Mouse (Mus musculus): ENCODE data around the gene Prrg4. TPM values are rescaled to one million over a fixed set of nuclear protein-coding genes. Genes with fewer than 3 reads are reported as not detected.
"Not testable (repeated sequence)": the region's sequence is repeated elsewhere in the genome, so short reads cannot be mapped to it uniquely, and the experiment has no call there.

Gene Prrg4
- polyA plus RNA-seq, 1 experiment from 2014 or later, result 6.5 TPM

DNA sequence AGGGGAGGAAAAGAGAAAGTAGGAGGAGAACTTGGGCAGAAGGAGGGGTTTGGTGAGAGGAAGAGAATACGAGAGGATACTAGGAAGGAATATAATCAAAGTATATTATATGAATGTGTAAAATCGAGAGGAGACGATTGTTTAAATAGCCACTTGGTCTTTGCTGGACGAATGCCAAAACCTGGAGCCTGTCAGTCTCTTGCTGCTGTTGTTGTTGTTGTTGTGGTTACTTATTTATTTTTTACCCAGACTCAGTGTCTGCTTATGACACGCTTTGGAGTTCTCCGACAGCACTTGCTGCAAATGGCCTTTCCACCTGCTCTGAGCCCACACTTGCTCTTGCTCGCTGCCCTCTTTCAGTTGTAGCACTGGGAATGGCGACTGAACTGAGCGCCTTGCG, 10.8 kb upstream of the Prrg4 start:
- H3K9me3 ChIP-seq (ENCODE audit: control insufficient read depth, low read depth, low read length), result no peaks in the 10 kb centered on the region
- no peak for ATAC-seq (ENCODE audit: insufficient number of reproducible peaks, insufficient read depth, low FRiP score, low read depth)
- H3K36me3 ChIP-seq (ENCODE audit: control insufficient read depth, insufficient read depth, low read length), result no peaks in the 10 kb centered on the region
- no peaks in the 10 kb centered on the region for H3K27me3 ChIP-seq (ENCODE audit: control insufficient read depth, insufficient read depth, low read length)
- H3K4me3 ChIP-seq (ENCODE audit: low read depth, low read length), result no peak overlapping the region
- H3K9ac ChIP-seq (replicated peaks; ENCODE audit: low read depth, low read length), result no peak overlapping the region
- WGBS, result 78% methylated on average over 10 of the region's 10 CpGs
- no peaks in the 10 kb centered on the region for H3K4me1 ChIP-seq (ENCODE audit: control insufficient read depth, insufficient read depth, low read length)
- no peak overlapping the region for H3K4me2 ChIP-seq (replicated peaks; ENCODE audit: low read depth, low read length)
- H3K27ac ChIP-seq (ENCODE audit: low read length), result no peak overlapping the region

DNA sequence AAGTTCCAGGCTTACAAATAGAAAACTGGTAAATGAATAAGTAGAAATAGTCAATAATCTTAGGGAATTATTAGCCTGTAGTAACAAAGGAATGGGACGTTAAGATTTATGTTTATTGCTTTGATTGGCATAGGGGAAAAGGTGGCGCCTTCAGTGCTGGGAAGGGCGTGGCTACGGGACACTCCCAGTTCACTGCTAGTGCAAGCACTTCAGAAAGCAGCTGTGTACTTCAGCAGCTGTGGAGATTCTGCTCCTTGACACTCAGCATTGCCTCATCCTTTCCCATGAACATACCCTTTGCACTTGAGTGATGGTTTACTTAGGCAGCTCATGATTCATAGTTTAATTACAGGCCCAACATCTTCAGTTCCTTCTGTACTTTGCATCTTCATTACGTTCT, 9.4 kb upstream of the Prrg4 start:
- no peaks in the 10 kb centered on the region for H3K27me3 ChIP-seq (ENCODE audit: control insufficient read depth, insufficient read depth, low read length)
- WGBS, result 54% methylated on average over 5 of the region's 5 CpGs
- no peak overlapping the region for H3K4me3 ChIP-seq (ENCODE audit: low read depth, low read length)
- H3K9ac ChIP-seq (replicated peaks; ENCODE audit: low read depth, low read length), result no peak overlapping the region
- H3K27ac ChIP-seq (ENCODE audit: low read length), result no peak overlapping the region
- H3K4me2 ChIP-seq (replicated peaks; ENCODE audit: low read depth, low read length), result no peak overlapping the region
- no peaks in the 10 kb centered on the region for H3K36me3 ChIP-seq (ENCODE audit: control insufficient read depth, insufficient read depth, low read length)
- H3K9me3 ChIP-seq (ENCODE audit: control insufficient read depth, low read depth, low read length), result no peaks in the 10 kb centered on the region
- H3K4me1 ChIP-seq (ENCODE audit: control insufficient read depth, insufficient read depth, low read length), result no peaks in the 10 kb centered on the region
- ATAC-seq (ENCODE audit: insufficient number of reproducible peaks, insufficient read depth, low FRiP score, low read depth), result 0 out of 2 replicates have a peak, but pooled peaks have one; percentile 37

DNA sequence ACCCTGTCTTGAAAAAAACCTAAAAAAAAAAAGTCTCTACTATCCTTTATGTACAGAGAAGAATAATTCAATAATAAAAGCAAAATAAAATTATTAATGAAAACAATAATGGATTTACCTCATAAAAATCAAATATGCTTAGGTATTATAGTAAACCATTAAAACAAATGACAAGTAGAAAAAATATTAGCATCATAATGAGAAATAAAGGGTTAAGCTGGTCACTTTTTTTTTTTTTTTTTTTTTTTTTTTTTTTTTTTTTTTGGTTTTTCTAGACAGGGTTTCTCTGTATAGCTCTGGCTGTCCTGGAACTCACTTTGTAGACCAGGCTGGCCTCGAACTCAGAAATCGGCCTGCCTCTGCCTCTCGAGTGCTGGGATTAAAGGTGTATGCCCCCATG, 8.4 kb upstream of the Prrg4 start:
- H3K36me3 ChIP-seq (ENCODE audit: control insufficient read depth, insufficient read depth, low read length); H3K4me1 ChIP-seq (ENCODE audit: control insufficient read depth, insufficient read depth, low read length); H3K4me2 ChIP-seq (replicated peaks; ENCODE audit: low read depth, low read length); H3K9ac ChIP-seq (replicated peaks; ENCODE audit: low read depth, low read length); H3K27me3 ChIP-seq (ENCODE audit: control insufficient read depth, insufficient read depth, low read length); H3K9me3 ChIP-seq (ENCODE audit: control insufficient read depth, low read depth, low read length); H3K4me3 ChIP-seq (ENCODE audit: low read depth, low read length); ATAC-seq (ENCODE audit: insufficient number of reproducible peaks, insufficient read depth, low FRiP score, low read depth); H3K27ac ChIP-seq (ENCODE audit: low read length): not testable (repeated sequence)
- WGBS, result 92% methylated on average over 3 of the region's 3 CpGs

DNA sequence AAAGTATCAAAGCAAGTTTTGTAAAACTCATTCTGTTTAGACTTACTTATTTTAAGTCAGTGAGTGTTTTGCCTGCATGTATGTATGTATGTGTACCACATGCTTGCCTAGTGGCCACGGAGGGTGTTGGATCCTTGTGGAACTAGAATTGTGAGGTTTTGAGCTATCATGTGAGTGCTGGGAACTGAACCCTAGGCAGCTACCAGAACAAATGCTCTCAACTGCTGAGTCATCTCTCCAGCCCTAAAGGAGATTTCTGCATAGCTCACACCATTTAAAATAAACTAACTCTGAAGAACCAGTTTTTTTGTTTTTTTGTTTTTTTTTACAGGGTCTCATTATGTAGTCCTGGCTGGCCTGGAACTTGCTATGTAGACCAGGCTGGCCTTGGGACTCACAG, 6.5 kb upstream of the Prrg4 start:
- Histone ChIP-seq H3K27ac (ENCODE audit: low read length) (no peak overlapping the region), H3K4me3 (ENCODE audit: low read depth, low read length) (no peak overlapping the region), H3K27me3 (ENCODE audit: control insufficient read depth, insufficient read depth, low read length) (no peaks in the 10 kb centered on the region), H3K9ac (replicated peaks; ENCODE audit: low read depth, low read length) (no peak overlapping the region), H3K4me1 (ENCODE audit: control insufficient read depth, insufficient read depth, low read length) (no peaks in the 10 kb centered on the region), H3K4me2 (replicated peaks; ENCODE audit: low read depth, low read length) (no peak overlapping the region), H3K36me3 (ENCODE audit: control insufficient read depth, insufficient read depth, low read length) (no peaks in the 10 kb centered on the region), H3K9me3 (ENCODE audit: control insufficient read depth, low read depth, low read length) (no peaks in the 10 kb centered on the region)
- WGBS, result 42% methylated on average over 1 of the region's 1 CpGs
- no peak for ATAC-seq (ENCODE audit: insufficient number of reproducible peaks, insufficient read depth, low FRiP score, low read depth)

DNA sequence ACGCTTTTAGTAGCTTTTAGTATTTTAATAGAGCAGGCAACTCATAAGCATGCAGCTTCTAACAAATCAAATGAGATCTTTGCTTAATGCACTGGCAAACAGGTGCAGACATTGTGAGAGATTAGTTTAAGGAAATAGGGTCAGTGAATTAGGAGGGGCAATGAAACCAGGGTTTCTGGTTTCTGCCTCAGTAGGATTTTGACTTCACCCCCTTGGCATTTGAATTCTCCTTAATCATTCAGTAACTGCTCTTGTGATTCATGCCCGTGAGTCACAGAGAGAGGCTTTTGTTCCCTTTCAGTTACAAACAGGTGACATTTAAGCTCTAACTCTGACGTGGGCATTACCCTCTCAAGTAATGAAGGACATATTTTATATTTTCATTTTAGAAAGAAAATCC, 6.1 kb upstream of the Prrg4 start:
- Histone ChIP-seq H3K36me3 (ENCODE audit: control insufficient read depth, insufficient read depth, low read length) (no peaks in the 10 kb centered on the region), H3K4me3 (ENCODE audit: low read depth, low read length) (no peak overlapping the region), H3K4me2 (replicated peaks; ENCODE audit: low read depth, low read length) (no peak overlapping the region), H3K4me1 (ENCODE audit: control insufficient read depth, insufficient read depth, low read length) (no peaks in the 10 kb centered on the region), H3K9ac (replicated peaks; ENCODE audit: low read depth, low read length) (no peak overlapping the region), H3K27ac (ENCODE audit: low read length) (peak overlapping the region; percentile 27; the same call in 1 of the 2 replicates), H3K9me3 (ENCODE audit: control insufficient read depth, low read depth, low read length) (no peaks in the 10 kb centered on the region), H3K27me3 (ENCODE audit: control insufficient read depth, insufficient read depth, low read length) (no peaks in the 10 kb centered on the region)
- no peak for ATAC-seq (ENCODE audit: insufficient number of reproducible peaks, insufficient read depth, low FRiP score, low read depth)
- WGBS, result 28% methylated on average over 3 of the region's 3 CpGs

DNA sequence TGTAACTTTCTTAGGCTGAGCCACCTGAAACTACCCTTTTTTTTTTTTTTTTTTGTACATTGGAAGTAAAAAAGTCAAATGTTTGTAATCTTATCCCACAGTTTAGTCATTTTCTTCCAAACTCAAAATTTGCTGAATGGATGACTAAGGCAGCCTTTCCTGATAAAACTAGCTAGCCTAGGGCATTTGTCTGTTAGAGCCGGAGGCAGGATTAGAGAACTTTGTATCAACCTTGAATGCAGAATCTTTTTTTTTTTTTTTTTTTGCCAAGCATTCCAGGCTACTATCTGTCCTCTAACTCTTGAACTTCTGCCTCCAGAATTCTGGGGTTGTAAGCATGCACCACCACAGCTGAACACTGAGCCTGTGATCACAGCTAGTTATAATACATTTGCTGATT, 5.2 kb upstream of the Prrg4 start:
- Histone ChIP-seq H3K4me3 (ENCODE audit: low read depth, low read length) (no peak overlapping the region), H3K9me3 (ENCODE audit: control insufficient read depth, low read depth, low read length) (no peaks in the 10 kb centered on the region), H3K27me3 (ENCODE audit: control insufficient read depth, insufficient read depth, low read length) (no peaks in the 10 kb centered on the region), H3K4me1 (ENCODE audit: control insufficient read depth, insufficient read depth, low read length) (no peaks in the 10 kb centered on the region), H3K36me3 (ENCODE audit: control insufficient read depth, insufficient read depth, low read length) (no peaks in the 10 kb centered on the region), H3K4me2 (replicated peaks; ENCODE audit: low read depth, low read length) (no peak overlapping the region), H3K9ac (replicated peaks; ENCODE audit: low read depth, low read length) (no peak overlapping the region), H3K27ac (ENCODE audit: low read length) (no peak overlapping the region)
- 69% methylated on average over 1 of the region's 1 CpGs for WGBS
- no peak for ATAC-seq (ENCODE audit: insufficient number of reproducible peaks, insufficient read depth, low FRiP score, low read depth)

DNA sequence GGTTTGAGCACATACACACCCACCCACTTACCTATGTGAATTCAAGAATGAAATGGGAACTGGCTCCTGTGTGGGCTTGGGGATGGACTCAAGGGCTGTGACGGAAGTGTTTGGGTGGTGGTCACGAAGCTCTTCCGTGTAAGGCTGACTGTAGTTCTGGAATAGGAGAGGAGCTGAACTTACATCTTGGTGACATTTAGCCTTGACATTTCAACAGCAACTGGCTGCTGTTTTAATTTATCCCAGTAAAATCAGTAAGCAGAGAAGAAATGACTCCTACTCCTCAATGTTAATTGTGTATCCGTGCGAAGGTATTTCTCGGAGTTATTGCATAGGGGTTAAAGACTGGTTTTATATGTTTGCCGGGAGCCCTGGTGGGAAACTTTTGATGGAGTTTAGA, 2.9 kb upstream of the Prrg4 start:
- ATAC-seq (ENCODE audit: insufficient number of reproducible peaks, insufficient read depth, low FRiP score, low read depth), result no peak
- Histone ChIP-seq H3K27ac (ENCODE audit: low read length) (no peak overlapping the region), H3K9me3 (ENCODE audit: control insufficient read depth, low read depth, low read length) (no peaks in the 10 kb centered on the region), H3K27me3 (ENCODE audit: control insufficient read depth, insufficient read depth, low read length) (0 out of 2 replicates have a peak, but pooled peaks cover 3% of the 10 kb centered on the region), H3K4me2 (replicated peaks; ENCODE audit: low read depth, low read length) (no peak overlapping the region), H3K4me3 (ENCODE audit: low read depth, low read length) (no peak overlapping the region), H3K4me1 (ENCODE audit: control insufficient read depth, insufficient read depth, low read length) (no peaks in the 10 kb centered on the region; the same call in 1 of the 2 replicates), H3K9ac (replicated peaks; ENCODE audit: low read depth, low read length) (no peak overlapping the region), H3K36me3 (ENCODE audit: control insufficient read depth, insufficient read depth, low read length) (no peaks in the 10 kb centered on the region)
- 89% methylated on average over 7 of the region's 7 CpGs for WGBS

DNA sequence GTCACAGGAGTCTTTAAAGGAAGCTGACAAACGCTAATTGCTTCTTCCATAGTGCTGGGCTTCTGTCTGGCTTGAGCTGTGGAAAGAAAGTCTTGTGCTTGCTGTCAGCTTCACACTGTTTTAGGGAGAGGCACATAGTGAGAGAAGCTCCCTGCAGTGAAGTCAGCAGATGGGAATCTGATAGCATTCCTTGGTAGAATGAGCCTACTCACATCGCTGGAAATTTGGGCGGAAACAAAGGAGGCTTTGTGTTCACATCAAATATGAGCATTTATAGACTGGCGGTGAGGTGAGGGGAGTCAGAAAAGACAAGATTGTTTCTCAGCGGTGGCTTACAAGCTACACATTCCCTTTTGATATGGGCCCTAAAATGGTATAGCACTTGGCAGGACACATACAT, 2.0 kb upstream of the Prrg4 start:
- 0 out of 2 replicates have a peak, but pooled peaks cover 3% of the 10 kb centered on the region for H3K27me3 ChIP-seq (ENCODE audit: control insufficient read depth, insufficient read depth, low read length)
- no peak for ATAC-seq (ENCODE audit: insufficient number of reproducible peaks, insufficient read depth, low FRiP score, low read depth)
- no peak overlapping the region for H3K9ac ChIP-seq (replicated peaks; ENCODE audit: low read depth, low read length)
- H3K36me3 ChIP-seq (ENCODE audit: control insufficient read depth, insufficient read depth, low read length), result no peaks in the 10 kb centered on the region
- no peaks in the 10 kb centered on the region for H3K9me3 ChIP-seq (ENCODE audit: control insufficient read depth, low read depth, low read length)
- H3K4me3 ChIP-seq (ENCODE audit: low read depth, low read length), result no peak overlapping the region
- H3K4me1 ChIP-seq (ENCODE audit: control insufficient read depth, insufficient read depth, low read length), result no peaks in the 10 kb centered on the region; the same call in 1 of the 2 replicates
- WGBS, result 39% methylated on average over 5 of the region's 5 CpGs
- H3K4me2 ChIP-seq (replicated peaks; ENCODE audit: low read depth, low read length), result no peak overlapping the region
- H3K27ac ChIP-seq (ENCODE audit: low read length), result no peak overlapping the region

DNA sequence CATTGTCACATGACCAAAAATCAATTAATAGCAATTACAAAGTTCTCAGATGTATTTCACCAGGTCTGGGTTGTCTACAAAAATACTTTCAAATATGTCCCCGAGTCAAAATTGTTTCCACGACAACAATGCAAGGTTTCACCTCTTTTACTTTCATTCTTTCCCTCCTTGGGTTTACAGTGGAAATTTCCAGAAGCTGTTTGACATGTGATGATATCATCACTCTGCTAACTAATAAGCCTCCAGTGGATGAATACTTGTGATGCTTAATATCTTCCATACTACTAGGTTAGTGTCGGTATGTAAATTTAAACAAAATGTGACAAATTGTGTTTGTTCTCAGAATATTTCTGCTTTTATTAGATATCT, 299 bp upstream of the Prrg4 start:
- peak overlapping the region; percentile 40; the same call in 1 of the 2 replicates for H3K9ac ChIP-seq (replicated peaks; ENCODE audit: low read depth, low read length)
- no peaks in the 10 kb centered on the region for H3K9me3 ChIP-seq (ENCODE audit: control insufficient read depth, low read depth, low read length)

More for the DNA sequence above, 299 bp upstream of the Prrg4 start:
- H3K27ac ChIP-seq (ENCODE audit: low read length), result no peak overlapping the region
- H3K36me3 ChIP-seq (ENCODE audit: control insufficient read depth, insufficient read depth, low read length), result no peaks in the 10 kb centered on the region
- H3K4me1 ChIP-seq (ENCODE audit: control insufficient read depth, insufficient read depth, low read length), result no peaks in the 10 kb centered on the region; the same call in 1 of the 2 replicates
- H3K4me2 ChIP-seq (replicated peaks; ENCODE audit: low read depth, low read length), result peak overlapping the region; percentile 97
- 64% methylated on average over 3 of the region's 3 CpGs for WGBS
- H3K4me3 ChIP-seq (ENCODE audit: low read depth, low read length), result peak overlapping the region; percentile 52
- 0 out of 2 replicates have a peak, but pooled peaks cover 3% of the 10 kb centered on the region for H3K27me3 ChIP-seq (ENCODE audit: control insufficient read depth, insufficient read depth, low read length)
- ATAC-seq (ENCODE audit: insufficient number of reproducible peaks, insufficient read depth, low FRiP score, low read depth), result no peak

Data from stomach, embryonic 14.5 days (tissue).